Mouse (Mus musculus): ENCODE data around the gene Wdhd1.

- TF ChIP-seq CTCF (IDR thresholded peaks at IDR 0.05; ENCODE audit: low read depth) (no peak), EP300 (optimal IDR thresholded peaks at IDR 0.05) (no peak)
These were observed 33.9 kb upstream of the Wdhd1 start for GRCm38 (mm10) chr14:47310342-47311181.
